Mouse (Mus musculus) adrenal gland, postnatal 25 days (tissue): ENCODE results near the gene Slc10a7. TPM values are rescaled to one million over a fixed set of nuclear protein-coding genes. Genes with fewer than 3 reads are reported as not detected.
"Not testable (repeated sequence)": the region's sequence is repeated elsewhere in the genome, so short reads cannot be mapped to it uniquely, and the experiment has no call there.

Source experiments
- DNase-seq: peaks from one replicate; pipeline ENCODE4 v3.0.0; 2021; ENCODE audit warnings: mixed read lengths
- total RNA-seq: library from RNA; stranded (reverse); gene quantifications from 2 replicates; pipeline ENCODE4 v1.2.3, GENCODE M21; 2021

Gene Slc10a7
- total RNA-seq, 1 experiment from 2014 or later, result 20.6 TPM

GRCm38 (mm10) chr8:78545153-78545817 is 36.1 kb downstream of the Slc10a7 start:
- DNase-seq, result not testable (repeated sequence)

DNA sequence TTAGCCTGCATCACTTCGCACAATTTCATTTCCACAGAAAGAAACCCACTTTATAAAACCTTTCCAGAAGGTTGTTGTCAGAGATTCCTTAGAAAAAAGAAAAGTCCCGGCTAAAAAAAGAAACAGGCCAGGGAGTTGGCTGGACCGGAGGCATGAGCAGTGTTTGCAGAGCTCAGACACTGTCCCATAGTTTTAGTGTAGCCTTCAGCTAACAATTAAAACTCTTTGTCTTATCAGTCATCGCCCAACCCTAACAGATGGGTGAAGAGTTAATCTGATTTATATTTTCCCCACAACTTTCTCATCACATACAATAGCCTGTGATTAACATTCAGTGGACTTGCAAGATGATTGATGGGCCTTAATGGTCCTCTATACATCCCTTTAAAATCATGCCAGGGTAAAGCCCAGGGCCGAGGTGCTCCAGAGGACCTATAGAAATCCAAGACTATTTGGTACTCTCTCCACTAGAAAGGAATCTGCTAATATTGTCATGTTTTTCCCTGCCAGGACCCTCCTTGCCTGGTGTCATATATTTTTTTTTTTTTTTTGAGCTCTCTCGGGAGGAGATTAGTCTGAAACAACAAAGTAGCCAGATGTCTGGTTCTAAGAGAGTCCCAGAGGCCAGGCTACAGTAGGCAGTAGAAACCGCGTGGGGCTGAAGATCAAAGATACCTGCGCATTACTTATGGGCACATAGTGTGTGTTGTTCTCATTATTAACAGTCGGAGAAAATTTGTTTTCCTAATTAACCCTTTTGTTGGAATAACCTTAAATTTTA is 41.0 kb downstream of the Slc10a7 start:
- no peak for DNase-seq

DNA sequence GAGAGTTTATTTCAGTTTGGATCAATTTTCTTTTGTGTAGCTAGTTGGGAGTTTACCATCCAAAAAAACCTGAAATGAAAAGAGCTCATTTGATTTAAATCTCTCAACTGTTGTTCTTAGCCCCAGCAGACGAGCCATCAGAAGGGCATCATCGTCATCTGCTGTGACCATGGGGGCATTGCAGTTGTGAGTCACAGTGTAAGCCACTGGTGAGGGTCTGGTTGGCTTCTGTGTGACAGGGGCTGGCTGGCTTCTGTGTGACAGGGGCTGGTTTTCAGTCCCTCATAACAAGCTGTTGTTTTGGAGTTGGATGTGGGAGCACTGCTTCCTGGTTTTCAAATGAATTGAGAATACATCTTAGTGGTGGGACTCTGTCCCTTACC is 41.6 kb downstream of the Slc10a7 start:
- no peak for DNase-seq

DNA sequence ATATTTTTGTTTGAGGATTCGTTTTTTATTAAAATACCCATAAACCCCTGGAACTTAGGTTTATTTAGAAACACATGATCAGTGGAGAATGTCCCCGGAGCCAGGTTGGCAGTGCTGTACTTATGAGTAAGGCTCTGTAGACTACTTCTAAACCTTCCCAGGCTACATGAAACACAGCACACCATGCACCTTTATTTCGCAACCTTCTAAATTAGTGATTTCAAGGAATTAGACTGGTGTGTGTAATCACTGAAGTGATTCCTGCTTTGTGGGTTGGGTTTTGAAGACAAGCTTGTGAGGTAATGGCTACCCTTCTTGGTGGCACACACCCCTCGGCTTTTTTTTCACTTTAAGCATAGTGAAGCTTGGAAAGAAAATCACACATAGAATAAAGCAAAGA is 46.7 kb downstream of the Slc10a7 start:
- DNase-seq, result no peak

- DNase-seq, result no peak
Observed at GRCm38 (mm10) chr8:78556773-78557434, 47.8 kb downstream of the Slc10a7 start.

DNA sequence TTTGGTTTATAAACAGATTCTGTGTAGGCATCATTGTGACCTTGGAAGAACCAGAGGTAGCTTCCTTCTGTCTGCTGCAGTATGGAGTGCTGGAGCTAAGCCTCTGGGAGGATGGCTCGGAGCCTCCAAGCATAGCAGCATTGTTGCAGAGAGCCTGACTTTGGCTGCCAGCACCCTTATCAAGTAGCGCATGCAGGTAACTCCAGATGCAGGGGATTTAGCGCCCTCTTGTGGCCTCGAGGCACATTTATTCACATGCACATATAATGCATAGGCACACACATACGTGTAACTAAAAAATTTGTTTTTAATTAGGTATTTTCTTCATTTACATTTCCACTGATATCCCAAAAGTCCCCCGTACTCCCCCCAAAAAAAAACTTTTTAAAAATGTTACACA is 52.5 kb downstream of the Slc10a7 start:
- no peak for DNase-seq

GRCm38 (mm10) chr8:78563466-78564058 is 54.4 kb downstream of the Slc10a7 start:
- no peak for DNase-seq

GRCm38 (mm10) chr8:78564200-78564599 is 55.1 kb downstream of the Slc10a7 start:
- no peak for DNase-seq

GRCm38 (mm10) chr8:78568196-78568595 is 59.0 kb downstream of the Slc10a7 start:
- DNase-seq, result no peak

- no peak for DNase-seq
Observed at GRCm38 (mm10) chr8:78571528-78571927, 62.4 kb downstream of the Slc10a7 start.

DNA sequence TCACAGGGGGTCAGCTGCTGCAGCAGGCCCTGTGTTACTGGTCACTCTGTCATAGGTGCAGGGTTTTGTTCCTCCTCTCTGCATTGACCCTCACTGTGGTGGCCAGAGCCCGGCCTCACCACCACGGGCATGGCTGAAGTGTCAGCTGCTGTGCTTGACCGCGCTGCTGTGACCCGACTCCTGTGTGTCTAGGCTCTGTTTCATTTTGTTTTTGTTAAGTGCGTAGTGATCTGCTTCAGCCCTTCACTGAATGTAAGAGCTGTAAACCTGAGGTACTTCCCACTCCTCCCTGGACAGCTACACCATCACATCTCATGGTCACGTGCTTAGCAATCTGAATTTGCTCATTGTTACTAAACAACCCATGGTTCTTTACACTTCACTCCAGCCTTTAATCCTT is 65.1 kb downstream of the Slc10a7 start:
- DNase-seq, result no peak

DNA sequence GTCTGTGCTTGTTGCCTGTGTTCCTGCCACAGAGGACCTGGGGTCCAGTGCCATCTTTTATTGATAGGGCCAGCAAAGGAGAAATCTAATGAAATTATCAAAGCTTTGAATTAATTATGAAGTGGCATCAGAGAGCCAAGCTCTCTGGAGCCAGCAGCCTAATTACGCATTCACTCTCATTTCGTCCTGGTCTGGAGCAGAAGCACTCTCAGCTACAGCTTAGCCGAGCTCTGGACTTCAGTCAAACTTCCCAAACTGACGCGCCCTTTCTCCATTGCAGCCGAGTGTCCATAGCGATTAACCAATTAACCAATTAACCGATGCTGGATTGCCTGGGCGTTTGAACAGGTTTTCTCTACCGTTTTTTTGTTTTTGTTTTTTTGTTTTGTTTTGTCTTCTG is 68.4 kb downstream of the Slc10a7 start:
- no peak for DNase-seq

GRCm38 (mm10) chr8:78578036-78578435 is 68.9 kb downstream of the Slc10a7 start:
- no peak for DNase-seq

DNA sequence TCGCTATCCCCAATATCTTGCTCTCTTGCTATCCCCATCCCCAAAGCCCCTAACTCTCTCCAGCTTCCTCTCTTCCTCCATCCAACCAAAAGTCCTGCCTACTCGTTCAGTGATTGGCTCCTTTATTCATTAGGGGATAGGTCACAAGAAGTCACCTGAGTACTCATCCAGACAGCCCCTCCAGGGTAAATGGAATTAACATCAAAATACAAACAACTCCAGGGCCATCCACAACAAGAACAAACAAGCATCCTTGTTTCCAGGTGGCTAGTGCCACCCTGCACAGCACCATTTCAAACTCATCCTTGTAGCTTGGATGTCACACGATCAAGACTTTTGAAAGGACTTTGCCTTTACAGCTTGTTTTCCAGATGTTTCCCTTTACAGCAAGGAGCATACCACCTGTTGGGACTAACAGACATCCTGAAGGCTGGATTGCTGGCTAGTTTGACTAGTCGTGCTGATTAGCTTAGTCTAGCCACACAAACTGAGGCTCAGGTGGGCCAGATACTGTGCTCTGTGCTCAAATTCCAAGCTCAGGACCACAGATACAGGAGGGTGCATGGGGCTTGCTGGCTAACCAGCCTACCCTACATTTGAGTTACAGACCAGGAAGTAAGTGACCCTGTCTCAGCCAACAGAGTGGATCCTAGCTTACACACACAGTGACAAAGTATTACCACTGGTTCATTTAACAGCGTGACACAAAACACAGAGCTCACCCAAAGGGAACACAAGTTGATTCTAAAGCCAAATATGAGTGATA is 75.0 kb downstream of the Slc10a7 start:
- no peak for DNase-seq

- DNase-seq, result no peak
Observed at GRCm38 (mm10) chr8:78584863-78585262, 75.7 kb downstream of the Slc10a7 start.

DNA sequence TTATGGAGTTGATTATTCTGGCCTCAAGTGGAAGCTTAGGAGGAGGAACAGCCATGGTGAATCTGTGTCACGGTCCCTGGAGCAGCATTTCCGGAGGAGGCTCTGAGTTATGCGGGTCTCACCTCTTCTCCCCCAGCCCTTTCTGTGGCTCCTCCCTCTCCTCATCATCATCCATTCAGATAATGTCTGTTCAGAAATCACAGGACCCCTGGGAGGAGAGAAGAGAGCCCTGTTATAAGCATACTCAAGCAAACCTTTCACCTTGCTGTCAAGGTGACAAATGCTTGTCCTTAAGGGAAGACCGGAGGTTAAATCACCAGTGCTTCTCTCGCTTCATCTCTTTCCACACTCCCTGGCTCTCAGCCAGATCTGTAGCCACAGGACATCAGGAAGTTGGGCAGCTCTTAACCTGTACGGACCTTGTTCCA is 86.3 kb downstream of the Slc10a7 start:
- no peak for DNase-seq

DNA sequence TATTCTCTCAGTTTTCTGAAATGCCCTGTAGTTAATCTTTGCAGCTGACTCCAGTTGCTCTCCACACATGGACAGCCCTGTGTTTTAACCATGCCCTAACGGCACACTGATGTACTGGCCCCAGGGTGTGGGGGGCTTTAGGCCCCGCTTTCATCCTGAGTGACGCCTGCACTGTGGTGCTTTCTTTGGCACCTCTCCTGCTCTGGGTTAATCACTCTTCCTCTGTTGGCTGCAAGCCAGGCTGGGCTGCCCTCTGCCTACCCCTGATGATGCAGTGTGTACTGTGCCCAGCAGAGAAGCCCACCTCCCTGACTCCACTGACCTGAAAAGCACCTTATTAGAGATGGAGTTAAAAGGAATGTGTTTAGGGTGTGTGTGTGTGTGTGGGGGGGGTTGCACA is 89.1 kb downstream of the Slc10a7 start:
- DNase-seq, result peak; percentile 45

DNA sequence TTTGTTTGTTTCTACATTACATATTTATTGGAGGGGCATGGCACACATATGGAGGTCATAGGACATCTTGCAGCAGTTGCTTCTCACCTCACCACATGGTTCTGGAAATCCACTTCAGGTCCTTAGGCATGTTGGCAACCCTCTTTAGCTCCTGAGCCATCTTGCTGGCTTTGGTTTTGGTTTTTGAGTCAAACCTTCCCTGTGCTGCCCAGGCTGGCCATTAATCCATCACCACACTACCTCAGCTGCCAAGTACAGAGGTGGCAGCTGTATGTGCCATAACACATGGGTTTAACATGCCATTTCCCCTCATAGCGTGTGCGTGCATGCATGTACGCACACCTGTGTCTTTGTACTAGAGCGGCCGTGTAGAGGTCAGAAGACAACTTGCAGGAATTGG is 93.9 kb downstream of the Slc10a7 start:
- no peak for DNase-seq

DNA sequence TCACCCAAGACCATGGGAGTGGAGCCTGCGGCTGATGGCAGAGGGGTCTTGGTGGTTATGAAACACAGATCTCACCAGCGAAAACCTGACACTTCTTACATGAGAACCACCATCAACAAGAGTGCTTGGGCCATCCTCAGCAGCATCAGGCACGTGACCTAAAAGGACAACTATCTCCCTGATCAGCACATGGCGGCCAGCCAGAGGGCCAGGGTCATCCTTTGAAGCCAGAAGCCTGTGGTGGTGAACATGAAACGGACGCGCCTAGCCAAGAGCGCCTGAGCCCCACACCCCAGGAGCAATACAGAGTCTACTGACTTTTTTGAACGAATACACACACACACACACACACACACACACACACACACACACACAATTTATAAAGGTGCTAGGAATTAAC is 95.3 kb downstream of the Slc10a7 start:
- peak; percentile 42 for DNase-seq

DNA sequence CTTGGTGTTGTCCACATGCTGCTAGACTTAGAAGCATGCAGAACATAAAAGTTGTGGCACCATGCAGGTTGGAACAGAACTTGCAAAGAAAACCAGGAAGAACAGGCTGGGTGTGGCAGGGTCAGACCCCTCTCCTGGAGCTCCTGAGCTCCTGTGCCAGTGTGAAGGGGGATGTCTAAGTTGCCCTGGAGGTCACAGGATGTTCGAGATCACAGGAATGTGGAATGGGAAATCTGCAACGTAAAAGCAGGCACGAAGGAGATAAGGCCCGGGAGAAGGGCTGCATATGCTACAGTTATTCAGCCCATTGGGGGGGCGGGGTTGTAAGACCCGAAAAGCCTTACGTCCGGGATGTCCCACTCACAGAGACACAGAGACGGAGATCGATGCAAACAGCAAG is 100.2 kb downstream of the Slc10a7 start:
- no peak for DNase-seq

- no peak for DNase-seq
Observed at GRCm38 (mm10) chr8:78611019-78611418, 101.9 kb downstream of the Slc10a7 start.

DNA sequence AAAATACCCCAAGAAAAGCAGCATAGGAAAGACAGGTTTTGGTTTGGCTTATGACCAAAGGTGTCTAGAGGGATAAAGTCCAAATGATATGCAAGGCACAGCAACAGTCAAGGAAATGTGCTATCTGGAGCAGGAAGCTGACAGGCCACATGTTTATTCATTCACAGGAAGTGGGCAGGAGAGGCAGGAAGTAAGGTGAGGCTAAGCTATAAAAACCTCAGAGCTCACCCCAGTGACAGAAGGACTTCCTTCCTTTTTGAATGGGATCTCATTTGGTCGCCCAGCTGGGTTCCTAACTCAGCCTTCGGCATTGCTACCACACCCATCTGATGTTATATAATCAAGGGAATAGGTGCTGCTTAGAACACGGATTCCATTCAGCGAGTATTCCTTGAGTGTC is 113.2 kb downstream of the Slc10a7 start:
- no peak for DNase-seq
